Mouse (Mus musculus) MN1 (cell line): ENCODE measurements around the gene Adora2b.

Source experiments
- DNase-seq: peaks from one replicate; pipeline ENCODE4 v3.0.0-alpha.2; 2016; ENCODE audit warnings: low spot score

The Adora2b gene

DNA sequence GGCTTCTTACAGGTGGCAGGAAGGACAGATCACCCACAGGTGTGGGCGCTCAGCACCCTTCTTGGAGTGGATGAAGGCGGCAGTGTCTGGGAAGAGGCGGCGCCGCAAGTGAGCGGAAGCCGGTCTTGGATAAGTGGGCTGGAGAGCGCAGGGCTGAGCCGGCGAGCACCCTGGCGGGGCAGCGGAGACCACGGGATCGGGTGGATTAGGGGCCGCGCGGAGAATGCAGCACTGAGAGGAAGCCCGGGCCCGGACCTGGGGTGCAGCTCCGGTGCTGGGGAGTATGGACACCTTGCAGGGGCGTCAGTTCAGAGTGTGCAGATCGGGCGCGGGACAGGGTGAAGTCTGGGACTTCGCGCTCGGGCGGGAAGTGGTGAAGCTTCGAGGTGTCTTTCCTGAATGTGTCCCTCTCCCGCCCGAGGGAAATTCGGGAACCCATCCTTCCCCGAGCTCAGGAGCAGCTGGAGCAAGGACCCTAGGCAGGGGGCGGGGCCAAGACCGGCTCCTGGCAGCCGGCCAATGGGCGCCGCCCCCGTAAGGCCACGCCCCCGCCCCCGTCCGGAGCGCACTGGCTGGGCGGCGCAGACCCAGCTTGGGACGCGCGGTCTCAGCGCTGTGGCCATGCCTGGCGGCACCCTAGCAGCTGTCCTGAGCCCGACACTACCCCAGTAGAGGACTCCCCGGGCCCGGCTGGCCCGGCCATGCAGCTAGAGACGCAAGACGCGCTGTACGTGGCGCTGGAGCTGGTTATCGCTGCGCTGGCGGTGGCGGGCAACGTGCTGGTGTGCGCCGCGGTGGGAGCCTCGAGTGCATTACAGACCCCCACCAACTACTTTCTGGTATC is at the start of gene Adora2b:
Gene Adora2b (plus strand): TSS at position 584 of the 844 bp plus-strand sequence.
- no peak for DNase-seq

- no peak for DNase-seq
These were observed 47.8 kb upstream of the Adora2b start for GRCm38 (mm10) chr11:62200901-62201512.

DNA sequence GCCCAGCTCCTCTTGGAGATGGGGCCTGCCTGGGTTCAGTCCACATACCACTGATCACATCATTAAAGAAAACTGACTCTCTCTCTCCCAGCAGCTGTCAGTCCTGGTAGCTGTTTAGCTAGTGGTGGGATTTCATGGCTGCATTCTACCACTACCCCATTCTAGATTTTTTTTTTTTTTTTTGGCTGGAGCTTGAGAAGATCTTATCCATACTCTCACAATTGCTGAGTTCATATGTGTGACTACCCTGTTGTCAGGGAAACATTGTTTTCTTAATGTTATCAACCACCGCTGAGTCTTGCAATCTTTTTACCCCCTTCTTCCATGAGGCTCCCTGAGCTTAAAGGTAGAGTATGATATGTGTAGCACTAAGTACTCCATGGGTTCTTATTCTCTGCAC is 46.1 kb upstream of the Adora2b start:
- no peak for DNase-seq

- no peak for DNase-seq
These were observed 39.7 kb upstream of the Adora2b start for GRCm38 (mm10) chr11:62209111-62209510.

DNA sequence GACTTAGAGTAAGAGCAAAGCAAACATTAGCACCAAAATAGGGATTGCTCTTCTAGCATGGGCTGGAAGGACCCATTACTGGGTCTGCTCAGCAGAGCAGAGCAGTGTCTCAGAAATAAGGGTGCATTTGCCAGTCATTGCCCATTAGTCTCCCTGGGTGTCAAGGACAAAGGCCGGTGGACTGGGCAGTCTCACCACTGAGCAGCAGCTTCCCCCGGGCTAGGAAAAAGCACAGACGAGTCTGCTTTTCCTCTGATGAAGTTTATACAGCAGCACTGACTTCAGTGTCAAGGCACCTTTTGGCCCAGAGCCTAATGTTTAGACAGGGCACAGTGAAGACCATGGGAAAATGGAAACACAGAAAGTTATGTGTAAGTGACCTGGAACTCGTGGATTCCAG is 38.9 kb upstream of the Adora2b start:
- DNase-seq, result no peak

DNA sequence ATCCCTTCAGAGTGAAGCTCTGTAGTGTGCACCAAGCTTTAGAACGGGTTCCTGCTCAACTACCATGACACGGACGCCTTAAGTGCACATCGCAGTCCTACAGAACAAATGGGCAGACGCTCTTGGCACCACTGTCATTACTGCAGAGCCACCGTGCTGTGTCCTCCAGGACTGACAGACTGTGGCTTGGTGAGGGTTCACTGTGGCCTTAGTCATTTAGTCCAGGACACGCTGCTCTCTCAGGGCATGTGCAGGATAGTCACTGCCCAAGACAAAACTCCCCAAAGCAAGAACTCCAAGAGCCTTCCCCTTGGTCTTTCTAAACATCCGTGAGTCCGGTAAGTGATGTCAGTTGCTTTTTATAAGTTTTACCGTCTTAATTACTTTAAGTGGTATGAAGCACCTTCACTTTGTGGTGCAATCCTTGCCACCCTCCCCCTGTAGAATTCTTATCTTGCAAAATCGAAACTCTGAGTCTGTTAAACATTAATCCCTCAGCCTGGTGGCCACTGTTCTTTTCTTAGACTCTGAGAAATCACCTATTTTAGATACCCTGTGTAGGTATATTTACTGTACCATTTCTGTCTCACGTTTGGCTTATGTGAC is 35.3 kb upstream of the Adora2b start:
- no peak for DNase-seq

- DNase-seq, result no peak
These were observed 33.7 kb upstream of the Adora2b start for GRCm38 (mm10) chr11:62215107-62215506.

GRCm38 (mm10) chr11:62217751-62218150 is 31.0 kb upstream of the Adora2b start:
- no peak for DNase-seq

- peak; percentile 39 for DNase-seq
These were observed 27.9 kb upstream of the Adora2b start for GRCm38 (mm10) chr11:62220756-62221510.

DNA sequence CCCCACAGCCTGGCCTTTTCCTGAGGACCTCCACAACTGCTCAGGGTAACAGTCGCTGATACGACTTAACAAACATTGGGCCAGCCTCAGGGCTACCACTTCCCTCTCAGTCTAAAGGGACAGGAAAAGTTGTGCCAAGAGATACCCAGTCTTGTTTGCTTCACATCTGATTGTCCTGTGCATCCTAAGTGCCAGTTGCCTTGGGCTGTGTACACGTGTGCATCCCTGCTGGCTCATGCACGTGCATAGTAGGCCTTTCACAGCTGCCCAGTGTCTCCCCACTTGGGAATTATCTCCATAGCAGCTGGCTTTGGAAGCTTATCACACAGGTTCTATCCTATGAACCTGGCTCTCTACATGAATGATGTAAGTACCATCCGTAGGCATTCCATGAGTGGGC is 25.4 kb upstream of the Adora2b start:
- no peak for DNase-seq

- no peak for DNase-seq
These were observed 24.8 kb upstream of the Adora2b start for GRCm38 (mm10) chr11:62223962-62224361.

DNA sequence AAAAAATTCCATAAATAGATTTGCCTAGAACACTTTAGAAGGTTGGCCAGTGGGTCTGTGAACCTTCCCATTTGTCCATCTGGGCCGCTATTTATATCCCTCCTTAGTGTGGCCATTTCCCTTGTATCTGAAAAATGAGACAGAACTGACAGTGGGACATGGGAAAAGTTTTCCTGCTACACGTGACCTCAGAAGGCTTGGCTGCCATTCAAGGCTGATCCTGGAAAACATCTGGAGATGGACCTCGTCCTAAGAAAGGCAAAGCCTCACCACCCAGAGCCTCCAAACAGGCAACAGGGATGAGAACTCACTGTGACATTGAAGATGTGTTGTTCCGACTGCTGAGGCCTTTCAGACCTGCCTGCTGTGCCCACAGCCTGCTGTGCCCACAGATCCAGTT is 24.0 kb upstream of the Adora2b start:
- DNase-seq, result no peak

- DNase-seq, result no peak
These were observed 8.0 kb upstream of the Adora2b start for GRCm38 (mm10) chr11:62240631-62241261.

- no peak for DNase-seq
These were observed 4.9 kb upstream of the Adora2b start for GRCm38 (mm10) chr11:62243871-62244270.

GRCm38 (mm10) chr11:62244471-62244870 is 4.3 kb upstream of the Adora2b start:
- DNase-seq, result peak; percentile 22

- no peak for DNase-seq
These were observed 904 bp upstream of the Adora2b start for GRCm38 (mm10) chr11:62247759-62248400.

DNA sequence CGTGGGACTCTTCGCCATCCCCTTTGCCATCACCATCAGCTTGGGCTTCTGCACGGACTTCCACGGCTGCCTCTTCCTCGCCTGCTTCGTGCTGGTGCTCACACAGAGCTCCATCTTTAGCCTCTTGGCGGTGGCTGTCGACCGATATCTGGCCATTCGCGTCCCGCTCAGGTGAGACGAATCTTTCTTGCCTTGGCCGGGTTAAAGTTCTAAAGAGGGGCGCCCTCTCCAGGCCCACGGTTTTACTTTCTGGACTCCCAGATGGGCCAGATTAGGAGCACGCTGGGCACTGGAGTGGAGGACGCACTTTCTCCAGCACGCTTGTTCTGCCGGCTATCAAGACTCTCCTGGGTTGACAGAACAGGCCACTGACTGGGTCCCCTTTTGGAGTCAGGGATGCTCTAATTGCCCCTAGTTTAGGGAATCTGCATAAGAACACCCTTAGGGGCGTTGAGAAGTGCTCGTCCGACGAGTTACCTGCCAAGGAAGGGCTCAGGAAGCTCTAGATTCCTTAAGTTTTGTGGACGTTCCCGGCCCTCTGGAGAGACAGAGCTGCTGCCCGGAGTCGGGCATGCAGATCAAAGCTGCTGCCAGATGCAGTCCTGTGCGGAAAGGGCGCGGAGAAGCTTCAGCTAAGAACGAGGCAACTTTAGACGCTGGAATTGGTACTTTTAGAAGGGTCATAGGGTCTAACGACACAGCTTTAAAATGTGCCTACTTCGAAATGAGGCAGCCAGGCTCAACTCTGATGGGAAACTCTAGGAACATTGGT is 668 bp downstream of the Adora2b start:
- no peak for DNase-seq

DNA sequence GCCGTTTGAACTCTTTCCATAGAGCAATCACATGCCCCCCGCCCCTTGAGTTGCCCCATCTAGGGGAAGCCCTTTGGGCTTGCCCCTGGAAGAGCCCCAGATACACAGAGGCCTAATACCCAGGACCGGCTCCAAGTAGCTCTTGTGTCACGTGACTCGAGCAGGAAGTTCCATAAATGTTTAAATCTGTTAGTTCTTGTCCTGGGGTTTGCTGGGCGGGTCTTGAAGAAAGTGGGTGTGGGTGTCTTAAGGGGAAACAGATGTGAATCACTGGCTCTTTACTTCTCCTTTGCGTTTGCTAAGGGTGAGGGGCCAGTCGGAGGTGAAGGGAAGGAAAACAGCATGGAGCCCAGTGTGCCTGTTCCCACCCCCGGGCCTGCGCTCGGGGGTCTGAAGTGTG is 2.3 kb downstream of the Adora2b start:
- no peak for DNase-seq

DNA sequence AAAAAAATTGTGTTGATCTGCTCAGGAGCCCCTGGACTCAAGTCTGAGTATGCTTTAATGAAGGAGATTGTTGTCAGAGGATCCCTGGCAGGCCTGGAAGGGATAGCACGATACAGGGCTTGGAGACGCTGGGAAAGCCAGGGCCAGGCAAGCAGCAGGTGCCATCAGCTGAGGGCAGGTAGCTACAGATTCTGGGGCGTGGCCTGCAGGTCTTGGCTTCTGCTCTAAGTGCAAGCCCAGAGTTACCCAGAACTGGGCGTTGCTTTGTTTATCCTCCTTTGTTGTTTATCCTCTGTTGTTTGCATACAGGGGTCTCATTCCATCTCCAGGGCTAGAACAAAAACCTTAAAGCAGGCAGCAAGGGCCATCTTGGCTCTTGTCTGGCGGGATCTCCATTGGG is 4.6 kb downstream of the Adora2b start:
- DNase-seq, result no peak

DNA sequence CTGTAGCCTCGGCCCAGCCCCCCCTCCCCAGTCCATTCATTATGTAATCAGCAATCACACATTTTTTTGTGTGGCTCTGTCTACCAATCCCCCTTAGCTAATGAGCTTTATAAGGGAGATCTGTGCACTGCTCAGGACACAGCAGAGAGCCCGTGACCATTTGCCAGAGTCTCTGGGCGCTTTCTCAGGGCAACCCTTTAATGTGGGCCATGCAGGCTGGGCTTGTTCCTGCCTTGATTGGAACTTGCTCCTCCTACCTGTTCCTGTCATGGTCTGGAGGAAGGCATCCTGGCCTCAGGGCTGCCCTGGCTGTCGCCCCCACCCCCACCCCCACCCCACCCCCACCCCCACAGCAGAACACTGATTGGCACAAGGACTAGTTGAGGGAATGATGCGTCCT is 10.4 kb downstream of the Adora2b start:
- DNase-seq, result peak; percentile 40

DNA sequence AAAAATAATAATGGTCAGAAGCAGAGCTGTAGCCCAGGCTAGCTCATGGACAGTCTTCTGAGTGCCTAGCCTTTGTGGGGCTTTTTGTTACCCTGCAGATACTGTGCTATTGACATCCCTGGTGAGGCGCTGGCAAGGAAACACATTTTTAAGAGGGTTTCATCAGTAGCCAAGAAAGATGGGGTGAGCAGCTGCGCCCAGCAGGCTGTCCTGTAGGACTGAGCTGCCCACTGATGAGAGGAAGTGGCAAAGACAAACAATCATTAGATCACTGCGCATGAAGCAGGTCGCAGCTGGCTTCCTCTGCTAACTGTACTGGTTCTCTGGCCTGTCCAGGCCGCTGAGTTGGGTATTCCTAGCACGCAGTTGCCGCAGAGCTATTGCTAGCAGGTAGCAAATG is 14.8 kb downstream of the Adora2b start:
- DNase-seq, result no peak
